Mouse (Mus musculus) MEL (cell line): ENCODE measurements at regions not wholly inside any gene's neighbourhood (a gene's known extent, or its start where the extent isn't known, plus 50 kb on each side); places are given as distances from the start of the nearest gene placed in this dataset.

ENCODE experiments used
- CHD2 ChIP-seq: IDR thresholded peaks from 2 replicates; pipeline ENCODE4 v1.6.1; 2011; ENCODE audit warnings: low read length, improper control_type of control experiment
- CTCF ChIP-seq, 3 experiments: IDR thresholded peaks in 2 of 3; conservative IDR thresholded peaks in 1 of 3; 2 replicates each; pipeline ENCODE4 v1.5.1; 2011 to 2012; ENCODE audit warnings: low read length in 3 of 3, low read depth in 2 of 3, mild to moderate bottlenecking in 2 of 3, improper control_type of control experiment in 1 of 3, inconsistent platforms in 1 of 3, mixed read lengths in 1 of 3, moderate library complexity in 1 of 3; ENCODE audit not compliant: control insufficient read depth in 1 of 3, insufficient read depth in 1 of 3, poor library complexity in 1 of 3, severe bottlenecking in 1 of 3
- GABPA ChIP-seq: IDR thresholded peaks from 2 replicates; pipeline ENCODE4 v1.6.1; 2012; ENCODE audit warnings: low read depth, mild to moderate bottlenecking, inconsistent platforms, low read length, improper control_type of control experiment, moderate library complexity
- MAX ChIP-seq: IDR thresholded peaks from 2 replicates; pipeline ENCODE4 v1.6.1; 2011; ENCODE audit warnings: low read length, improper control_type of control experiment
- MYC ChIP-seq: IDR thresholded peaks from 2 replicates; pipeline ENCODE4 v1.6.1; 2011; ENCODE audit warnings: low read depth, mild to moderate bottlenecking, low read length, improper control_type of control experiment, moderate library complexity
- POLR2A ChIP-seq, 2 experiments: IDR thresholded peaks; 2 replicates each; pipeline ENCODE4 v1.6.1; 2011 to 2012; ENCODE audit warnings: low read length in 2 of 2, mild to moderate bottlenecking in 2 of 2, control low read depth in 1 of 2, improper control_type of control experiment in 1 of 2, low read depth in 1 of 2, moderate library complexity in 1 of 2; ENCODE audit not compliant: control insufficient read depth in 1 of 2, insufficient read depth in 1 of 2, poor library complexity in 1 of 2
- TAL1 ChIP-seq: IDR thresholded peaks from 2 replicates; pipeline ENCODE4 v1.6.1; 2012; ENCODE audit warnings: mild to moderate bottlenecking, inconsistent platforms, low read length, moderate library complexity, mixed read lengths
- USF2 ChIP-seq, 2 experiments: IDR thresholded peaks; 2 replicates each; pipeline ENCODE4 v1.6.1; 2011 to 2012; ENCODE audit warnings: improper control_type of control experiment in 2 of 2, low read length in 2 of 2, borderline replicate concordance in 1 of 2, inconsistent platforms in 1 of 2, low read depth in 1 of 2, mild to moderate bottlenecking in 1 of 2; ENCODE audit not compliant: insufficient read depth in 1 of 2

- TF ChIP-seq CTCF (IDR thresholded peaks at IDR 0.05 in 2 of 3, conservative IDR thresholded peaks at IDR 0.05 in 1 of 3; ENCODE audit: control insufficient read depth in 1 of 3, insufficient read depth in 1 of 3, low read depth in 2 of 3, low read length in 3 of 3, poor library complexity in 1 of 3, severe bottlenecking in 1 of 3) (no peak), USF2 (IDR thresholded peaks at IDR 0.05; ENCODE audit: borderline replicate concordance in 1 of 2, insufficient read depth in 1 of 2, low read depth in 1 of 2, low read length in 2 of 2) (no peak), TAL1 (no peak), GABPA (no peak), POLR2A (IDR thresholded peaks at IDR 0.05; ENCODE audit: control insufficient read depth in 1 of 2, insufficient read depth in 1 of 2, low read depth in 1 of 2, low read length in 2 of 2, poor library complexity in 1 of 2) (no peak), CHD2 (no peak), MYC (no peak), MAX (no peak)
Observed at GRCm38 (mm10) chr5:16499891-16500290, 53.4 kb upstream of the Hgf start.
